Mouse (Mus musculus) megakaryocyte progenitor cell, adult 5-6 weeks (primary cell): ENCODE results near the gene Ntm. TPM values are rescaled to one million over a fixed set of nuclear protein-coding genes. Genes with fewer than 3 reads are reported as not detected.

ENCODE experiments used
- ATAC-seq: replicated peaks from 2 replicates; pipeline ENCODE4 v1.8.0; 2016; ENCODE audit warnings: mild to moderate bottlenecking, moderate TSS enrichment, inconsistent platforms; ENCODE audit not compliant: poor library complexity
- total RNA-seq, 2 experiments: library from RNA; stranded (forward) in 1 of 2; stranded (reverse) in 1 of 2; fragments of 157-497, 149-512 nt in 1 of 2; fragments of 200-1000 nt in 1 of 2; gene quantifications; 2 replicates each; pipeline versions ENCODE4 v1.2.3 to v1.2.4; 2015 to 2017

The Ntm gene
- total RNA-seq, 2 experiments from 2014 or later, result not detected

DNA sequence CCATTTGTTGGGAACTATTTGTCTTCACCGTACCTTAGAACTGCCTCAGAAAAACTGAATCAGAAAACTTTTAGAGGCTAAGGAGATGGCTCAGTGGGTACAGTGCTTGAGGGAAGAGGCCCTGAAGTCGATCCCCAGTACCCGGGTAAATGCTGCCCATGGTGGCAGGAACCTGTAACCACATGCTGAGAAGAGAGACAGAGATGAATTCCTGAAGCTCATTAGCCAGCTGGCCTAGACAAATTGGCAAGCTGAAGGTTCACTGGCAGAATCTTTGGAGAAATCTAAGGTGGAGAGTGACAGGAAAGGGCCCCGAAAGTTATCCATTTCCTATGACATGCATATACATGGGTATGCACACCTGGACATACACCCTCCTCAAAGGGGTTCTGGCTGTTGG is 605.1 kb downstream of the Ntm start:
- ATAC-seq, result no peak

DNA sequence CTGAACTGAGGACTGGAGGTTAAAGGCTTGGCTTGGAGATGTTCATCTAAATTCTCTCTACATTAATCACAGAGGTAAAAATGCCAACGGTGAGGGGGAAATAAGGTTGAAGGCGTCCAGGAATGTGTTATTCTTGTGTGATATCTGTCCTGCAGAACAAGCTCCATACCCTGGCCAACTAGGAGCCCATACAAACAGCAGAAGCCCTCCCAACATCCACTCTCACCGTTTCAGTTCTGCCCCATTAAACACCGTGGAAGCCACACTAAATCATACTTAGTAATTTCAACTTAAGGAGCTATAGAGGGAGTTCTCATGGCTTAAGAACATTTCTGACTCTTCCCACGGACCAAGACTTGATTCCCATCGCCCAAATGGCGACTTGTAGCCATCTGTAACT is 620.6 kb downstream of the Ntm start:
- no peak for ATAC-seq

DNA sequence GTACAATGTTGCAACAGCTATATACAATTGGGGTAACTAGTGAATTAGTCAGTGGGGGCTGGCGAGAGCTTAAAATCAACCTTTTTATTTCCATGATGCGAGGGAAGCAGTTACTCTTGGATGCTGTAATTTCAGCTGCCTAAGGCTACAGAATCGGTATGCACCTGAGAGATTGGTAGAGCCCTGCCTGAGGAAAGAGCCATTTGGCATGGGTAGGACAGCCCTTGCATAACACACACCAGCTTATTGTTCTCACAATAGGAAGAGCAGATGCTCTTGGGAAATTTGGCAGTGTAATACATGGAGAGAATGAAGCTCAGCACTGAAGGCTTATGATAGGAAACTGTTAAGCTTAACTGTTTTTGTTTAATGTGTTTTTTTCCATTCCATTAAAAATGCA is 621.6 kb downstream of the Ntm start:
- ATAC-seq, result no peak

DNA sequence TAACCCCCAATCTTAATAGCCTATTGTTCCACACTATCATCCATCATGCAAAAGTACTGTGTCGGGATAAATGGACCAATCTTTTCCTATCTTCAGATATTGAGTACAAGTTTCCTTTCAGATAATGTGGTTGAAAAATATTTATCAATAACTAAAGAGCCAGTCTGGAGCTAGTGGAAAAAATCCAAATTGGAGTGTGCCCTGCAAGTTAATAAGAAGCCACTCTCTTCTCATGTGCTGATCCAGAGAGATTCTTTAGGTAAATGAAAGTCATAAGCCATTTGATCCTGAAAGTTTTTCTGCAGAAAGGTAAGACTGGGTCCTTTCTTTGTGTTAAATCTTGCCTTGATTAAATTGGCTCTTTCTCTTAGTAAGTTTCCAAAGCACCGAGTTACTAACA is 627.3 kb downstream of the Ntm start:
- ATAC-seq, result no peak

DNA sequence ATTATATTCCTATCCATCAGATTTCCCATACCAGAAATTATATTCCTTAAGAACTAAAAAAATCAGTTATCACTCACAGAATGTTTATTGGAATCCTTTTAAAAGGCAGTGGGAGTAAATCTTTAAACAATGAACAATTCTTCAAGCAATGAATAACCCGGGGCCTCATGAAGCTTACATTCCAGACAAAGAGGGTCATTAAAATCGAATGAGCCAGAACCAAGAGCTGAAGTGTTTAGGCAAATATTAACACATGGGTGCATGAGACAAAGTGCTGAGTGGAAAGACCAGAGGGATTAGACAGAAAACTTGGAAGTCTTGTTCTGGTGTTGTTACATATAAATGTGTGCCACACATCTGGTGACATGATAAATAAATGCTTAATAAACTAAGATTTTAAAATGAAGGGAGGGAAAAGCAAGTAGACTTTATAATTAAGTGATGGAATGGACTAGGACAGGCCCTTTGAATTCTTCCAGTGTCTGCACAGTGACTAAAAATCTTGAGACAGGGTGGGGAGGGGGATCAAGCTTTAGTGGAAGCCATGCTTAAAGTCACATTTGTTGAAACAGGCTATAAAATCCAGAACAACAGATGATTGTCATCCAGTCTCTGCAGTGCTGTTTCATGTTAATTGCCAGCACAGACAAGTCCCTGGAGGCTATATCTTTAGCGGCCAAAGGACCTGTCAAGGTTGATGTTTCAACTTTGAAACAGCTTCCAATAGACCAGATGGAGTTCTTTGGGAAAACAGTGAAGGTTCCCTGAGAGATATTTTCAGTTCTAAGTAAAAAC is 630.4 kb downstream of the Ntm start:
- ATAC-seq, result no peak

DNA sequence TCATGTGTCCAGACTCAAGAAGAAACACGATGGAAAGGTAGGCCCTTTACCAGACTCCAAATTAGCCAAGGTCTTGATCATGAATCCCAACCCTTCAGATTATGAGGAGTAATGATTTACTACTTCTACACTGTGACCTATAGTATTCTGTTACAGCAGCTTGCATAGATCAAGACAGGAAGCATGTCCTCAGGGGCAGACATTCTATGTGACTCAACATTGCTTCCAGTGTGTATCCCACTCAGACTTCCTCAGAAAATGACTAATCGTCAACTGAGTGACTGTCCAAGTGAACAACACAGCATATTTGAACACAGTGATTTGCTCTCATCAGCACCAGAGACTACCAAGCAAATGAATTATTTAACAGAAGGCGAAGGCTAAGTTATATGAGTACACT is 632.5 kb downstream of the Ntm start:
- ATAC-seq, result no peak

DNA sequence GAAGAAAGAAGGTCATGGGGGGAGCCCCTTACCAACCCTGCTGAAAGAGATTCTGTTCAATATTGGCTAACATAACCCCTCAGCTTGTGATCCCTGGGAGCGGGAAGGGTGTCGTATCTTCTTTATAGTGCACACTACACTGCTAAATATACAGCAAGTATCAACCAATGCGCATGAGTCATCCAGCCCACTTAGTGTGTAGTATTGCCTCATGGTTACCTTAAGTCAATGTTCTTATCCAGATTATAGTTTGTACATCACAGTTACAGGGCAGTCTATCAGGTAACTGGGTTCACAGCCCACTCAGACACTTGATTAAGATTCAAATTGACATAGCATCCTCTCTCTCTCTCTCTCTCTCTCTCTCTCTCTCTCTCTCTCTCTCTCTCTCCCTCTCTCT is 636.7 kb downstream of the Ntm start:
- ATAC-seq, result no peak

DNA sequence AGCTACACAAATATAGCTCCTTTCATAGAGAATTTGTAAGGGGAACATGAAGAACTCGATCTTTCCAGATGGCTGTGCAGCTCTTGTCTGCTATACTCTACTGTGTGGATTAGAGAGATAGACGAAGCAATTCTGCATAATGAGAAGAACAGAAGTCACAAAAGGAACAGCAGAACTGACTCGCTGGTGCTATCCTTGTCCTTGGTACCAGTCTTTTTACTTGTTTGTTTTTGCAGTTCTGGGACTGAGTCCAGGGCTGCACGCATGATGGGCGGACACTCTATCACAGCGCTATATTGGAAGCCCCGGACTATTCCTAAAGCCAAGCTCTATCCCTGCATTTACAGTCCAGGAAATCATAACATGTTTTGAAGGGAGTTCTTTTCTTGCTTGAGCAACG is 637.8 kb downstream of the Ntm start:
- ATAC-seq, result no peak

DNA sequence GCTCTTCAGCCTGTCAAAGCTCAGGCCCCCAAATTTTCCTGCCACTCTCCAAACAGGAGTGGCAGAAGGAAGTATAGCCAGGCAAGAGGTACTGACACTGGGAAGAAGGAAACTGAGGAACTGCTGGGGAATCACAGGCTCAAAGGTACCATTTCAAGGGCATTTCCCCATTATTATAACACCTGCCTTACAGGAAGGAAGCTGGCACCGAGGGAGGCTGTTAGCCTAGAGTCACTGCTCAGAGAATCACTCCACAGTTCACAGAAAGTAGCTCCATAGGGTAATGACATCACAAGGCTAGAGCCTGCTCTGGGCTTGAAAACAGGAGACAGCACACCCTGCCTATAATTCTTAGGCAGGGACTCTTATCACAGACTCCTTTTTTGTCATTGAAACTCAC is 643.7 kb downstream of the Ntm start:
- no peak for ATAC-seq

DNA sequence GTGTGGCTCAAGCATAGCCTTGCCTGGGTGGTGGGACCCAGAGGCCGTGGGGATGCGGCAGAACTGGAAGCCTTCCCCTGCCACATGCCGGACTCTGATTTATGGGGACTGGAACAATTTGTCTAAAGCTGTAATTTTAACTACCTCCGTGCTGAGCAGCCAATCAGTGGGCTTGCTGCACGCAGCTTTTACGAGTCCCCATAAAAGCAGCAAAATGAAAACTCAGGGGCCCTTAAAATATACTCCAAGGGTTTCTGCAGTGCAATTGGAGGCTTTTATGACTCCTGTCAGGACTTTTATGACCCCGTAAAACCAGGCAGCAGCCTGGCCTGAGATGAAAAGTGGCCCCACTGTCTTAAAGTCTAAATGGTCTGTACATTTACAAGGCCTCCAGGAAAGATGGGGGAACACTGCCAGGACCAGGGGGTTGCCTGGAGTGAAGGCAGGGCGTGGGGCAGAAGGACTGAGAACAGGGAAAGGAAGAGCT is 644.2 kb downstream of the Ntm start:
- no peak for ATAC-seq

DNA sequence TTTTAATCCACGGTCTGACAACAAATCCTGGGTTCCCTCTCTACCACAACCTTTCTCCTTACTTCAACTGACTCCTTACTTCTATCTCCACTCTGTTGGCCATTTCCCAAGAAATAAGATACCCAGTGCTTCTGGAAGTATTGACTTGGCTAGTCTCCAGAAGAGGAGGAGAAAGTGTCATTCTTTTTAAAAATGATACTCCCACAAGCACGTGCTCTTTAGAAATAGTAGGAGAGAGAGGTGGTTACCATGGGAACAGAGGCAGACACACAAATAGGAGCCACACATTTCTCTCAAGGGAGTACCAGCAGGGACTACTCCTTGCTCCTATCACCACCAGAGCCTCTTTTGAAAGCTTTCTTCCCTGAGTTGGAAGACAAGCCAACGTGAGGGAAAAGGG is 645.3 kb downstream of the Ntm start:
- ATAC-seq, result no peak

DNA sequence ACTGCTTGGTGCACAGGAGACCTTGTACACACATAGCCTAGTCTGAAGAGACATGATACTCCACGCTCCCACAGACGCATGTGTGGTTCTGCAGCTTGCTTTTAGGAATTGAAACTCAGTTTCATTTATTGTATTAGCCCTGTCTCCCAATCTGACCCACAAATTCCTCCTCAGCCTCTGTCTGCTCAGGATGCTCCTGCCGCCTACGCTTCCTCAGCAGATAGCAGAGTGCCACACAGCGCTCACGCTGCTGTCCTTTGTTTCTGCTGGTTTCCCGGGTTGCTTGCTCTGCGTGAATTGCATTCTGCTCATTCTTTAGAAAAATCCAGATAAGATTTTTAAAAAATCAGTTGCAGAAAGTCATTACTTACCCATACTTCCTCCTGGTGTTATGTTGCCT is 647.1 kb downstream of the Ntm start:
- no peak for ATAC-seq

DNA sequence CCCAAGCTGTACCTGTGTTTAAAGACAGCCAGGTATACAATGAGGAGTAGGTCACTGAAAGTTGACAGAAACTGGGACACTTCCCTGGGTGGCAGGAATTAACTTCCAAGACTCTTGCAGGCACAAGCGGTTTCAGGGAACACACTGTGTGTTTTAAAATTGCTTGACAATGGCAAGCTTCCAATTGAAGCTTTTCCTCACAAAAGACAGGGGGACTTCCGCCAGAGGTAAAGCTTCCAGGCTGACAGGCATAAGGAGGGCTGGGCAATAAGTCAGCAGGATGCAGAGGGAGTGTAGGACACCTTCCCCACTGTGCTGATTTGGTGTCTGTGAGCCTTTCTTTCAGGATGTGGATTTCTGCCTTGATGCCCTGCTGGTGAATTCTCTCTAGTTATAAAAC is 656.0 kb downstream of the Ntm start:
- ATAC-seq, result no peak

DNA sequence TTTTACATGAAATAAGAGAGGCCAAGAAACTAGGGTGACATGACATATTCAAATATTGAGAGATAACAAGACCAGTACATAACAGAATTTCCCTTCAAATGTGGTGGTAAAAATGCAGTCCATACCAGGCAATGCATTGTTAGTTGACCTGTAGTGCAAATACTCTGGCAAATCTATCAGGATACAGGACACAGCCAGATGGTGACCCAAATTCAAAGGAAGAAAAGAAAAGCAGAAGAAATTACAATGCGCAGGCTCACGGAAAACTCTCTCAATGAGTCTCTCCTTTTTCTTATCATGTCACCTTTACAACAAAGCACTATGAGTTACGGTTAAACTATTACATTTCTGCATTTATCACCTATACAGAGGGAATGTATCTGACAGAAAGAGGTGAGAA is 664.6 kb downstream of the Ntm start:
- no peak for ATAC-seq

DNA sequence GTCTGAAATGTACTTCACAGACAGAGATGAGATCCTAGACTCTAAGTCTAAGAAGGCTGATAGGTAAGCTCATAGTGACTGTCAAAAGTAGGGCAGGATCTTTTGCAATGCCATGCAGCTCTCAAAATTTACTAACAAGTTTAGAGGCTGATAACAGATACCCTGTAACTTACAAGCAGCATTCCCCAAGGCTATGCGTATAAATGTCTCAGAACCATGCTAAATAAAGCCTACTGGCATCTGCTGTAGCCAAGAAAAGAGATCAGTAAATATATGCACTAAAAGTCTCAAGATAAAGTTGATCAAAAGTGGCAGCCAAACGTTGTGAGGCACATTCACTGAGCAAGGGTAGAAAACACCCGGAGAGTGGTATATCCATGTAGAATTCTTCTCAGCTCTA is 666.2 kb downstream of the Ntm start:
- no peak for ATAC-seq

DNA sequence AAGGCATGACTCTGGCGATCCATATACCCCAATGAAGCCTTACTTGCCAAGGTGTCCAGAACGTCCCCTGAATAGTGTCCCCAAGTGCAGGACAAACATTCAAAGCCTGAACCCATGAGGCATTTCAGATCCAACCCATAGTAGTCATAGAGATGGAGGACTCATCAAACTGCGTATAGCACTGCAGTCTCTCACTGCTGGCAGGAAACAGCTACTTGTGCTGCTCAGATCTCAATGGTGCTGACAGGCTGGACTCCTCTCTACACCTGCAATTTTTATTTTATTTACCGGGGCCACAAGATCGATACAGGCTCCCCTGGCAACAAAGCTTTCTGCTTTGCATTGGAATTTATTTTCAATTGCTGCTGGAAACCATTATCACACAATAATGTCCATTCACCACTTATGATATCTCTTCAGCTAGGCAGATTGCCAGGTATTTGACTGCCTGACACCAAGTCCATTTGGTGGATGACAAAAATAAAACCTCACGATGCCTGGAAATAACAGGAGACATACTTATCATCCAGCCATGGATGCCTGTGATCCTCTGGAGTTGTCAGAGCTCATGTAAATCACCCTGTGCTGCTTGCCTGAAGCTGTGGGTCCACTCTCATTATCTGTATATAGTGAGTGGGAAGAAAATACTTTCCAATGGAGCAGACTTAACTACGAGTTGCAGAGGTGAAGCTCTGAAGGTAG is 674.8 kb downstream of the Ntm start:
- ATAC-seq, result no peak

DNA sequence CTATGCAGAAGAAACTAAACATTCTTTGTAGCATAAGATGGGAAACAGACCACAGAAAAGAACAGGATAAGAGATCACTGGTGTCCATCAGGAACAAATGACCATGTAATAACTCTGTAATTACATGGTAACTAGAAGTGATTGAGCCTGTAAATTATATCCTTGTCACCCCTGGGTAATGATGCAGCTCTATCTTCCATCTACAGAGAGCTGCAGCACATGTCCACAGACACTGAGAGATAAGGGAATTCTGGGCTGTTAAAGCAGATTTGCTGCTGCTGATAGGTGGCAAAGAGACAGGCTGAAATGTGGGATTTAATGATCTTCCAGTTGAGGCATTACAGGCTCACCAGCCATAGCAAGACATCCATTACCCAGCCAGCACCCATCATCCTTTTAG is 677.8 kb downstream of the Ntm start:
- no peak for ATAC-seq

DNA sequence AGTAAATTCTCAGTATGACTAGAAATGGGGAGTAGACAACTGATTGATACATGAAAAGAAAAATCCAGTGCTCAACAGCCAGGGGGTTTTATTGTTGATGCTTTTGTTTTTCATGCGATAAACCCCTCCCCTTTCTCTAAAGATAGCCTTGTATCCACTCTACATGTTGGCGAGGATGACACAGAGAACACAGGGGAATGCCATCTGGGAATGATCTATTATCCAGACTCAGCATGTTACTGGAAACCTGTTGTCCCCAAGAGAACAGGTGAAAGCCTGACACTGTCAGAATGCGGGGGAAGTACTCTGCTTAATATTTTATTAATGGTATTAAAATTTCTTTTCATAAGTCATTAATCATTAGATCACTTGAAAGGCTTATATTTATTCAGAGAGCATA is 690.1 kb downstream of the Ntm start:
- ATAC-seq, result no peak

DNA sequence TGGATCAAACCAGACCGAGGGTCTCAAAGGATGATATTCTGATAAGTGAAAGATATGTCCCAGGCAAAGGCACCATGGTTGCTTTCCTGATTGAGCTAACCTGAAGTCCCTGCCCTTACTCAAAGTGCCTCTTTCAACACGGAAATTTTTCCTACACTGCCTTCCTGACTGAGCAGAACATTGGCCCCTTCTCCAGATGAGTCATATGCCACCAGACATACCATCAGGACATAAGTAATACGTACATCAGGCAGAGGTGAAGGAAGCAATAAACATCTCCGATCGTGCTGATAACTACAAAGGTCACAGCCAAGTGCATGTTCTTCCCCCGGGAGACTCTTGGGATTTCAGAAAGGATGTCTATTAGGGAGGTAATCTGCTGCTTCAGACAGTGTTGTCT is 693.0 kb downstream of the Ntm start:
- ATAC-seq, result no peak

DNA sequence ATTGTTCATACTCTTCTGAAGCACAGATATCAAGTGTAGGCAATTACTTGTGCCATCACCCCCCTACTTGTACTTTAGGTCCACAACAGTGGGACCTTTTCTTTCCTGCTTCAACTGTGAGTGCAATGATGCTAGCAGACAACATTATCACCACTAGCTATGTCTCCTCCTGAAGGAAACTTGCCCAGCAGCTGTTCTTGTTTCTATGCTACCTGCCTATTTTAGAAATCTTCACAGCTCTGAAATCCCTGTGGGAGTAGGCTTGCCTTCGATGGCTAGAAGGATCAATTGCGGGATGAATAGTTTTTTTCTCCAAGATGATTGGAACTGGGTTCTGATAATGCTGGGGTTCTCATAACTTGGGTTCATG is 693.7 kb downstream of the Ntm start:
- ATAC-seq, result no peak

DNA sequence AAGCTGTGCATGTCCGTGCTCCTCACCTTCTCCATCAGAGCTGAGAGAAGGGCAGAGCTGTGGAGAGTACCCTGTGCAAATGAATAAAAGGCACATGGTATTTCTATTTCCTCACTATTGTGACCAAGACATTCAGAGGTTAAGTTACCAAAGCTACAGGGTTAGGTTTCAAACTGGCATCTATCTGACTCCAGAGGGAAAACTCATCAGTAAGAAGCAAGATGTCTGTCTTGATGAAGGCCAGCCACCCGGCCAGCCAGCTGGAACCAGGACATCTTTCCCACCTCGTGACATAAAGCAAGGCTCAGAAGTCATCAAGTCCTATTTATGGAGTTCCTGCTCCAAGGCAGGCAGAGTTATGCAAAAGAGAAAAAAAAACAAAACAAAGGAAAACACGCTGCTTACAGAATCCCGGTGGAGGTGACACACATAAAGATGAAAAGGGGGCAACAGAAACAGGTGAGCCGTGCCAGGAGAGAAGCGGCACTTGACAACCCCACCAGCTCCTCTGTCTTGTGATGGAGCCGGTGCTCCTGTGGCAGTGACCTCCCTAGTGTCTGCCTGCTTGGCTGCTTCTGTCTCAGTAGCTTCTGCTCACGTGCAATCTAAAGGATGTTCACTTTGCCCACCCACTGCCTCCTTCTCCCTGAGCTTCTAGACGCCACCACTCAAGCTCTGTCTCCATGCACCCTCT is 694.2 kb downstream of the Ntm start:
- no peak for ATAC-seq

DNA sequence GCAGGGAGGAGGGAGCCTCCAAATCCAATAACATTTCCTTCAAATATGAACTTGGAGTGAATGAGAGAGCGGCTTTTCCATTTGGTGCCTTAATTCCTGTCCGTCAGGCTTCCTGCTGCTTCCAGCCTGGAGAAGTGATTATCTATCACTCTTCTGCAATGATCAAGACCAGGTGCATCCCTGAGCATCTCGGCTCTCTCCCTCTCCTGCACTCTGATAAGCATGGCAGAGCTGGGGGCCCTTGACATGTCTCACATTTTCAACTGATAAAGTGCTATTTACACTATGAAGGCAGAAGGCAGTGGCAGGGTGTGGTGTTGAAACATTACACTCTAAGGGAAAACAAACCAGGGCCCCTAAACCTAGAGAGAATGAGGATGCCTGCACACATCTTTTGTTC is 695.3 kb downstream of the Ntm start:
- ATAC-seq, result no peak
